Mouse (Mus musculus): Measurements from ENCODE around the gene Gp9.

The Gp9 gene

DNA sequence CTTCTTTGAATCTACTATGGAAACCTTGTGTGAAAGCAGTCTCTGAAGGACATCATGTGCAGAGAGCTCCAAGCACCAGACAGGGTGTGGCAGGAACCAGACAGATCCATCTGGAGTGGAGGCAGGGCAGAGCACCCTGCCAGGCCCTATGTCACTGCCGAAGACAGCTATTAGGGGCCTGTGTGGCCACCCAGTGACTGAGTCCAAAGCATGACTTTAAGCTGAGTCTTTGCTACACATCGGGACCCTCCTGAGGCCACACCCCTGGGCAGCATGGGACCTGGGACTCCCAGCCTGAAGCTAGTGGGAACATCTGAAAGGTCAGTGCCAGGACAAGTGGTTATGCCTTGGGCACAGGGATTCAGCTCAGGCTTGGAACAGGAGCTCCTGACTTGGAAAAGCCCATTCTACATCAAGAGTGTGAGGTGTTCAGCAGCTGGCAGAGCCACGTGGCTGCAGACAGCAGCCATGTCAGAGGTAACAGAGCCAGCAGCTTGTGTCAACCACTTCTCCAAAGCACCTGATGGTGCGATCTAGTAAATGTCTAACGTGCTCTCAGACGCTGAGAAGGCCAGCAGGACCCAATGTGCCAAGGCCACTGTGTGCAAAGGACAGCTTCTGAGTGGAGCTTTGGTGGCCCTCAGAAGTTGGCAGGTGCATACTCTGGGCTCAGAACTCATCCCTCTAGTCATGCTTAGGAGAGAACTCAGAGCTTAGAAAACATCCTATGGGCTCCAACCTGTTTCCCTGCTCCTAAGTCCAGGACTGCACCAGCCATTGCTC lies 9.4 kb downstream of the Gp9 start:
- DNase-seq (ENCODE audit: low spot score): no peak

DNA sequence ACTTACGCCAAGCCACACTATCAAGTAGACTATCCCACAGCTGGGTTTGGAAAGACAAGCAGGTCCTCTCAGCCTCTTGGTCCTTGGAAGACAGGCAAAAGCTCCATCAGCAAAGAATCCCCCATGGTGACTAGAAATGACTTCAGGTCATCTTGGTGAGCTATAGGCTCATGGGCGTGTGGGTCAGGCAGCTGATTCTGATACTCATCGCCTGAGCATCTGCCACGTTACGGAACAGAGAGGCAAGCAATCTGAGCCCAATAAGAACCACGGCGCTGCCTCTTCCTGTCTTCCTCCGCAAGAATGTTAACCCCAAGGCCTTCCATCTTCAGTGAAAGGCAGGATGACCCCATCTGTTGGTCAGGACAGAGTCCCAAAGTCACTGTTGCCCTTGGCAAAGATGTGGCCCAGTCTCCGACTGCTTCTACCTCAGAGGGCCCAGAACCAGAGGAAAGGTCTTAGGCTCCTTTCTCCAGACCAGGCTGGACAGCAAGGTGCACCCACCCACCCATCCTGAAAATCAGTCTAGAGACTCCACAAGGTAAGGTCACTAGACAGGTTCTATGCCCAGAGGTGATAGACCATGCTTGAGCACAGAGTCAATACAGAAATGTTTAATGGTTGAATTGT lies 10.5 kb downstream of the Gp9 start:
- no peak for DNase-seq (ENCODE audit: low spot score)

- DNase-seq (ENCODE audit: low spot score): no peak
These were observed 11.2 kb downstream of the Gp9 start for GRCm38 (mm10) chr6:87788896-87789587.

GRCm38 (mm10) chr6:87789791-87790190 lies 11.9 kb downstream of the Gp9 start:
- no peak for DNase-seq (ENCODE audit: low spot score)

DNA sequence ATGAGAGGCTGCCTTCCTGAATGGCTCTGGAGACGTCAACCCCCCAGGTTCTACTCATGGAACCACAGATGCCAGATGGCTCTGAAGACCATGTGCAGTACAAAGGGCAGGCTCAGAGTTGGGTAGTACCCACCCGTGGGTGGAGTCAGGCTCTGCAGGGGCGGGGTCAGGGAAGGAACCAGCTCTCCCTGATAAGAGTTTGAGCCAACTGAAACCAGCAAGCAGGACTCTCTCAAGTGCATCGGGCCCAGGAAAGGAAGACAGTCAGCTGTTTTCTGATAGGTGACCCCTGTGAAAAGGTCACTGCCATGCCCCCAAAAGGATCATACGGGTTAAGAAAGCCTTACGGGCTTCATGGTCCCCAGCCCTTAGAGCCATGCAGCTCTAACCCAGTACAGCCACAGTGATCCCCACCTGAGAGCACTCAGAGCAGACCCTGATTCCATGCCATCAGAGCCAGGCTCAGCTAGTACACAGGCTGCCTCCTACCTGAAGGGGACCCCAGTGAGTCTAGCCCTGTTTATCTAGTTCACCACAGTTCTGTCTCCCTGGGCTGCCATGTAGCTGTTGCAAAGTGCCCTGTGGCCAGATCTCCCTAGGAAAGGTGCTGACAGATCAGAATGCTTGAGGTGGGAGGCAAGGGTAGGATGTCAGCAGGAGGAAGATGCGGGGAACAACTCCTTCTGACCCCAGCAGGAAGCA lies 13.1 kb downstream of the Gp9 start:
- DNase-seq (ENCODE audit: low spot score): peak; percentile 92

GRCm38 (mm10) chr6:87791826-87792225 lies 14.0 kb downstream of the Gp9 start:
- DNase-seq (ENCODE audit: low spot score): no peak

DNA sequence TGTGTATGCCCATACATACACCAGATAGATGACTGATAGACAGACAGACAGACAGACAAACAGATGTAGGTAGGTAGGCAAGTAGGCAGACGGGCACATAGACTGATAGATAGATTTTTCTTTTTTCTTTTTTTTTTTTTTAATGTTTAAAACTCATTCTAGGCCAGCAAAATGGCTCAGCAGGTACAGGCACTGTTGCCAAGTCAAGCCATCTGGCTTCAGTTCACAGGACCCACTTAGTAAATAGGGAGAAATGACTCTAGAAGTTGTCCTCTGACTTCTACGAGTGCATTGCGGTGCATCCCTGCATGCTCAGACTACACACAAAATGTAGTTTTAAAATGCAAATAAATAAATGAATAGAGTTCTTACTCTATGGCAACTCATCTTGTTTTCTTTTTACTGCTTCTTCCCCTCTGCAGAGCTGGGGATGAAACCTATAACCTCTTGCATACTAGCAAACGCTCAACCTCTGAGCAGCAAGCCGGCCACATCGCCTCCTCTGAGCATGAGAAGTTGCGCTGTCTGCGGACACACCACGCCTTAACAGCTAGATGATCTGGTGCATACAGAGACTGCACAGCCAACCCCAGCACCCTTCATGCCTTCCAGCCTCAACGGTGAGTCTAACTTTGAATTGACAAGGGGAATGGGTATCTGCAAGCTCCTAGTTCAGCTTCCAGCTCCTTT lies 16.1 kb downstream of the Gp9 start:
- no peak for DNase-seq (ENCODE audit: low spot score)

DNA sequence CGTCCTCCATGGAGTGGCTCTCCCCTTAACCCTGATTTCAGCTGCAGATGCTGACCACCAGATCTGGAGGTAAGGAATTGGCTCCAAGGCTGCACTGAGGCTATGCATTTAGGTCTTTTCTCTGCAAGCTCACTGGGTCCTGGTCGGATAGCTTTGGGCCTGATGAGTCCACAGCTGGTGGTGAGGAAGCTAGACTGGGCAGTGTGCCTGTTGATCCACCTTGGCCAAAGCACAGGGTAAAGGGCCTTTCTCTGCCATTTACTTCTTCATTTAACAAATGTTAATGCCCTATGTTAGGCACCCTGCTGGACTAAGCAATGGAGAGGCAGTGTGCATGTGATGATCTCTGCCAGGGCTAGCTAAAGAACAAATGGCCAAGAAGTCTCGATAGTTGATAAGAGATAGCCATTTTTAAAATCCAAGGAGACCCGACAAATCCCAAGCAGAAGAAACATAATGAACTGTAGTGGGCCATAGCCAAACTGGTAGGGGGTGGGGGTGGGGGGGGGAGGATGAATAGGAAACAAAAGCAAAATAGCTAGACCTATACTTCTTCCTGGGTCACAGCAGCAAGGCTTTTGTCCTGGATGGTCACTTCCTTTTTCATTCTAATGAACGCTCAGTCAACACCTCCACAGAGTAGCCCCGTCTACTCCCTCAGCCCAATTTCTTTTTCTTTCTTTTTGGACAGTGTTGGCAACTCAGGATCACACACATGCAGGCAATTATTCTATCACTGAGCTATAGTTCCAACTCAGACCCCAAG lies 17.7 kb downstream of the Gp9 start:
- DNase-seq (ENCODE audit: low spot score): no peak

GRCm38 (mm10) chr6:87796251-87796880 lies 18.5 kb downstream of the Gp9 start:
- DNase-seq (ENCODE audit: low spot score): peak; percentile 54

- no peak for DNase-seq (ENCODE audit: low spot score)
These were observed 19.4 kb downstream of the Gp9 start for GRCm38 (mm10) chr6:87797321-87797720.

- DNase-seq (ENCODE audit: low spot score): no peak
These were observed 21.7 kb downstream of the Gp9 start for GRCm38 (mm10) chr6:87799576-87799975.

DNA sequence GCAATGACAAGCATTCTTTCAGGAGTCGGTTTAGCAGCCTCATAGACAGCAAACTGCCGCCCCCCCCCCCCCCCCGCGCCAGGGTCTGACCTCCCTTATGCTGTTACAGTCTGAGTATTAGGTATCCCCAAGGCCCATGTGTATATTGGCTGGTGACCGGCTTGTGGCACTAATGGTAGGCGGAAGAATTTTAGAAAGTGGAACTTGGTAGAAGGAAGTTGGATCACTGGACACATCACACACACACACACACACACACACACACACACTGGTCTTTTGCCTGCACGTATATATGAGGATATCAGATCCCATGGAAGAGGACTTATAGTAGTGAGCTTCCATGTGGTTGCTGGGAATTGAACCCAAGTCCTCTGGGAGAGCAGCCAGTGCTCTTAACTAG lies 24.6 kb downstream of the Gp9 start:
- DNase-seq (ENCODE audit: low spot score): no peak

GRCm38 (mm10) chr6:87804036-87804435 lies 26.2 kb downstream of the Gp9 start:
- no peak for DNase-seq (ENCODE audit: low spot score)

DNA sequence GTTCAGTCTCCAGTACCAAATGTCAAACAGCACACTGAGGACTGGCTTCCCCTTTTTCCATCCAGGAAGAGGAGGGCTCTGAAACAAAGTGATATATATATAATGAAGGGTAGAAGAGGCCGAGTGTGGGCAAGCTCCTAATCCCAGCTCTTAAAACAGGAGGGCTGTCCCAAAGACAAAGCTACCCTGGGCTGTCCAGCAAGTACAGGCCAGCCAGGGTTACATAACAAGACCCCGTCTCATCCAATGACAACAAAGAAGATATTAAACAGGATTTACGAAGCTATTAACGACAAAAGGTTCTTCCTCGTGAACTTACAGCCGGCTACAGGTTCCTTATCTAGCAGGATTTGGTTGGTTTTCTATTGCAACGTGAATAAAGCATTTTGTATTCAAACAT lies 27.0 kb downstream of the Gp9 start:
- no peak for DNase-seq (ENCODE audit: low spot score)

- no peak for DNase-seq (ENCODE audit: low spot score)
These were observed 27.6 kb downstream of the Gp9 start for GRCm38 (mm10) chr6:87805448-87805847.

GRCm38 (mm10) chr6:87806028-87806427 lies 28.2 kb downstream of the Gp9 start:
- no peak for DNase-seq (ENCODE audit: low spot score)

- no peak for DNase-seq (ENCODE audit: low spot score)
These were observed 29.0 kb downstream of the Gp9 start for GRCm38 (mm10) chr6:87806857-87807256.

GRCm38 (mm10) chr6:87807735-87808440 lies 30.0 kb downstream of the Gp9 start:
- DNase-seq (ENCODE audit: low spot score): peak; percentile 53

DNA sequence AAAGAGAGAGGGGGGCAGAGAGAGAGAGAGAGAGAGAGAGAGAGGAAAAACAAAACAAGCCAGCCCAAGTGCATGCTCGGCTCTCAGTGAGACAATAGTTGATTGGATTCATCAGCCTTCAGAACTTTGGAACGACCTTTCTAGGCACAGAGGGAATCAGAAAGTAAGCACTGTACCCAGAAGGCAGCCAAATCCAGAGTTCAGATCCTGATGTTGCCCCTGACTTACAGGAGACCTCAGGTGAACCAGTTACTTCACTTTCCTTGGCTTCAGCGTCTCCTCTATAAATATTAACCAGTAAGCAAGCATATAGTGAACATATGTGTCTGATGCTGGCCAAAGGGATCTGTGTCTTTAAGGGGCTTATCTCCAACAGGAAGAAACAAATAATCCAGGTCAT lies 30.6 kb downstream of the Gp9 start:
- no peak for DNase-seq (ENCODE audit: low spot score)

GRCm38 (mm10) chr6:87809144-87809543 lies 31.3 kb downstream of the Gp9 start:
- DNase-seq (ENCODE audit: low spot score): no peak

Data from c-Kit-positive CD71-positive TER-119-positive erythroid progenitor cells, embryonic 14.5 days (primary cell).